Mouse (Mus musculus): ENCODE data around the gene Adcy9. TPM values are rescaled to one million over a fixed set of nuclear protein-coding genes. Genes with fewer than 3 reads are reported as not detected.

The Adcy9 gene
- total and polyA plus RNA-seq, 3 experiments = 1.1 to 3.1 (median 1.2) TPM

DNA sequence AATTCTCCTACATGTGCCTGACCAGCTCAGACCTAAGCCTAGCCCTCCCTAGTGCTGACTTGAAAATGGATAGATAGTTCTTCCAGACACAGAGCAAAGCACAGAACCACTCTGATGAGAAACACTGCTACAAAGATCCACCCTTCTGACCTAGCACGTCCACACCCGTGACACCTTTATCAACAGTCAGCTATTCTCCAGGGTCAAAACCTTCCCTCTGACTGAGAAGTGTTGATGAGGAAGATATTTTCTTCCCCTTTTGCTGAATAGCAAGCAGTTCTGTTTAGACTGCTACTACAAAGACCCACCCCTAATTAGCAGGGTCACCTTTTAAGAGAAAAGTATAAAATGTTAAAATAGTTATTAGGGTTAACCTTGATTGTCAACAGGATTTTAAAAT is 49.3 kb downstream of the Adcy9 start:
- dilution Hi-C loops (cut with MboI; ENCODE audit: extremely low pct_ligation_motif_present, extremely low pct_unique_long_range_greater_than_20kb, low sequenced_read_pairs) = no loop called here
- no peak overlapping the region for H3K27ac ChIP-seq (ENCODE audit: insufficient read depth, low read depth)
- TF ChIP-seq NRF1 (IDR thresholded peaks at IDR 0.05; ENCODE audit: low read depth, low read length) (no peak), POLR2A (IDR thresholded peaks at IDR 0.05; ENCODE audit: low read depth, low read length) (no peak), BHLHE40 (IDR thresholded peaks at IDR 0.05; ENCODE audit: low read depth, low read length) (no peak)
- H3K4me3 ChIP-seq (replicated peaks in 1 of 3; ENCODE audit: low read depth in 2 of 3, low read length in 2 of 3, poor library complexity in 1 of 3) = no peak overlapping the region
- H3K4me2 ChIP-seq (ENCODE audit: insufficient read depth, low read depth, poor library complexity, severe bottlenecking) = no peak overlapping the region
- H3K9me3 ChIP-seq (replicated peaks; ENCODE audit: low read length) = no peaks in the 10 kb centered on the region
- in situ Hi-C loops (cut with MboI; ENCODE audit: low pct_ligation_motif_present, low pct_unique_long_range_greater_than_20kb, low sequenced_read_pairs) = no loop called here
- H3K36me3 ChIP-seq (replicated peaks in 1 of 2; ENCODE audit: control insufficient read depth in 1 of 2, insufficient read depth in 1 of 2, low read length in 1 of 2) = no peaks in the 10 kb centered on the region
- no peaks in the 10 kb centered on the region for H3K27me3 ChIP-seq (replicated peaks)
- DNase-seq (ENCODE audit: extremely low read depth) = no peak
- H3K79me2 ChIP-seq (replicated peaks; ENCODE audit: control insufficient read depth, extremely low read depth, insufficient read depth, poor library complexity, severe bottlenecking) = no peaks in the 10 kb centered on the region
- no peak overlapping the region for H3K9ac ChIP-seq (ENCODE audit: insufficient read depth, low read depth)
- H3K4me1 ChIP-seq (ENCODE audit: control insufficient read depth in 1 of 2, insufficient read depth in 2 of 2) = peaks cover 4 to 34% of the 10 kb centered on the region in 2 experiments

DNA sequence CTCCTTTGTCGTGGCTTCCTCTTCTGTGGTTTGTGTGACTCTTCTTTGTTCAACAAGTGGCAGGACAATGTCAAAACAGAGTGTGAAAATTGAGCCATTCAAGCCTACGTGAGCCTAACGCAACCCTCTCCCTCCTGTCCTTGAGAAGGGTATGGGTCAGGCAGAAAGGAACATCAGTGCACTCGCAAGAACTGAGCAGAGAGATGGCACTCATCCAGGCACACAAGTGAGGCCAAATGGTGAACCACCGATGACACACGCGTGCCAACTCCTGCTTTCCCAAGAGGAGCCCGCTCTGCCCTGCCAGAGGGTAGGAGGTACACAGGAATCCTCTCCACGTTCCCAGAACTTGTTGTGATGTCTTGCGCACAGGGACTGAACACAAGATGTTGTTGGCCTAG is 50.2 kb downstream of the Adcy9 start:
- Histone ChIP-seq H3K9ac (ENCODE audit: insufficient read depth, low read depth) (no peak overlapping the region), H3K79me2 (replicated peaks; ENCODE audit: control insufficient read depth, extremely low read depth, insufficient read depth, poor library complexity, severe bottlenecking) (no peaks in the 10 kb centered on the region), H3K27me3 (replicated peaks) (no peaks in the 10 kb centered on the region), H3K4me3 (replicated peaks in 1 of 3; ENCODE audit: low read depth in 2 of 3, low read length in 2 of 3, poor library complexity in 1 of 3) (no peak overlapping the region), H3K36me3 (replicated peaks in 1 of 2; ENCODE audit: control insufficient read depth in 1 of 2, insufficient read depth in 1 of 2, low read length in 1 of 2) (no peaks in the 10 kb centered on the region), H3K4me2 (ENCODE audit: insufficient read depth, low read depth, poor library complexity, severe bottlenecking) (no peak overlapping the region), H3K27ac (ENCODE audit: insufficient read depth, low read depth) (no peak overlapping the region), H3K9me3 (replicated peaks; ENCODE audit: low read length) (no peaks in the 10 kb centered on the region), H3K4me1 (ENCODE audit: control insufficient read depth in 1 of 2, insufficient read depth in 2 of 2) (peaks cover 4 to 34% of the 10 kb centered on the region in 2 experiments)
- DNase-seq (ENCODE audit: extremely low read depth) = no peak
- in situ Hi-C loops (cut with MboI; ENCODE audit: low pct_ligation_motif_present, low pct_unique_long_range_greater_than_20kb, low sequenced_read_pairs) (no loop called here), dilution Hi-C loops (cut with MboI; ENCODE audit: extremely low pct_ligation_motif_present, extremely low pct_unique_long_range_greater_than_20kb, low sequenced_read_pairs) (no loop called here)
- TF ChIP-seq CHD2 (IDR thresholded peaks at IDR 0.05; ENCODE audit: low read length) = no peak
- TF ChIP-seq BHLHE40 (IDR thresholded peaks at IDR 0.05; ENCODE audit: low read depth, low read length) = no peak
- no peak for TF ChIP-seq HCFC1 (IDR thresholded peaks at IDR 0.05; ENCODE audit: low read depth, low read length)
- TF ChIP-seq UBTF (IDR thresholded peaks at IDR 0.05; ENCODE audit: low read depth, low read length) = no peak
- no peak for TF ChIP-seq ZMIZ1 (IDR thresholded peaks at IDR 0.05; ENCODE audit: low read depth, low read length)
- TF ChIP-seq SIN3A (IDR thresholded peaks at IDR 0.05; ENCODE audit: low read length) = no peak
- no peak for TF ChIP-seq MAX (IDR thresholded peaks at IDR 0.05; ENCODE audit: low read length)
- no peak for TF ChIP-seq CTCF (conservative IDR thresholded peaks at IDR 0.05 in 1 of 2, IDR thresholded peaks at IDR 0.05 in 1 of 2; ENCODE audit: low read depth in 2 of 2, low read length in 2 of 2)
- TF ChIP-seq ZC3H11A (IDR thresholded peaks at IDR 0.05; ENCODE audit: low read depth, low read length) = no peak
- TF ChIP-seq NRF1 (IDR thresholded peaks at IDR 0.05; ENCODE audit: low read depth, low read length) = no peak
- no peak for TF ChIP-seq USF2 (conservative IDR thresholded peaks at IDR 0.05; ENCODE audit: low read depth, low read length)
- no peak for TF ChIP-seq RAD21 (IDR thresholded peaks at IDR 0.05; ENCODE audit: low read depth, low read length)
- no peak for TF ChIP-seq SMC3 (IDR thresholded peaks at IDR 0.05; ENCODE audit: low read depth, low read length)
- TF ChIP-seq ELF1 (IDR thresholded peaks at IDR 0.05; ENCODE audit: low read depth, low read length) = no peak
- no peak for TF ChIP-seq JUN (IDR thresholded peaks at IDR 0.05; ENCODE audit: insufficient read depth, low read depth, low read length)
- no peak for TF ChIP-seq USF1 (IDR thresholded peaks at IDR 0.05; ENCODE audit: low read depth, low read length)
- no peak for TF ChIP-seq MYC (IDR thresholded peaks at IDR 0.05; ENCODE audit: low read depth, low read length)
